Mouse (Mus musculus): Measurements from ENCODE around the gene Mybpc1.
"Not testable (repeated sequence)": the region's sequence is repeated elsewhere in the genome, so short reads cannot be mapped to it uniquely, and the experiment has no call there.

Mybpc1 gene

GRCm38 (mm10) chr10:88550225-88550624, 54.7 kb downstream of the Mybpc1 start:
- DNase-seq (ENCODE audit: low spot score): no peak

DNA sequence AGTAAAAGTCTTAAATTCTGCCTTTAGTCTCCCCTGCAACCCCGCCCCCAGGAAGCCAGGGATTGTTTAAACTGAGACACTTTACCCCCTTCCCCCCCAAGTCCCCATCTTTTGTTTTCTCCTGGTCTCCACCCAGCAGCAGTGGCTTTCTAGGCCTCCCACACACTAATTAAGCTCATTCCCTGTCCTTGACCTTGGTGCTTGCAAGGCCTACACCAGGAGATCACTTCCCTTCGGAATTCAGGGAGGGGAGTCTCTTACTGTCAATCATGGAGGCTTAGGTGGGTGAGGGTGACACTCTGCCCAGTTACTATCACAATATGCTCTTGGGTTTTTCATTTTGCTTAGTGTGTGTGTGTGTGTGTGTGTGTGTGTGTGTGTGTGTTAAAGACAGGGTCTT, 57.3 kb downstream of the Mybpc1 start:
- no peak for DNase-seq (ENCODE audit: low spot score)

DNA sequence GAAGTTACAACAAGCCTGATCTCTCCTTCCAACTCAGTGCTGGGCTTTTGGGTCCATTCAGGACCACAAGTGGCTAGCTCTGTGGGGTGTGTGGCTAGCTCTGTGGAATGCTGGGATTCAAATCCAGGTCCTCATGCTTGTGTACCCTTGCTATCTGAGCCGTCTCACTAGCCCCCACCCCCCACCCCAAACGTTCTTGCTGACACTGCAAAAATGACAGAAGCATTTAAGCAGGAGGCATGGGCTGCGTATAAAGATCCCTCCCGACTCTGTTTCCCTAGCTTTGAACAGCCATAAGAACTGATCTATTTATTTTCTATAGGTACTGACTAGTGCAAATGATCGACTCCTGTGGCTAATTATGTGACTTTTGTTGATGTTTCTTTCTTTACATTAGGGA, 74.3 kb downstream of the Mybpc1 start:
- no peak for DNase-seq (ENCODE audit: low spot score)

DNA sequence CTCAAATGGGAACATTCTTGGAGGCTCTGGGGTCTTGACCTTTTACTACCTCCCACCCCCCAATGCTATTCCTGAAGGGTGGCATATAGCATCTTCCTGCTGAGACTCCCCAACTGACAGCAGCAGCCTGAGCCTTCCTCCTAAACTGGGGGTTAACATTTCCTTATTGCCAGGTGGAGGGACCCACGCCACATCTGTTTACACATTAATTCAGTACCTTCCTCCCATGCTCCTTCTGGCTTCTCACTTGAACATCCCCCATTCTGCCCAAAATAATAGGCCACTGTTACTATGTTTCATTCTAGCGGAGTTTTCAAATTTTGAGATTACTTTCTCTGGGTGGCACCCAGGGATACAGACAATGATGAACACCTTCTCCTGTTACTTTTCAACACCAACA, 80.9 kb downstream of the Mybpc1 start:
- no peak for DNase-seq (ENCODE audit: low spot score)

- DNase-seq (ENCODE audit: low spot score): no peak
Measured at GRCm38 (mm10) chr10:88523212-88523611, 81.7 kb downstream of the Mybpc1 start.

- DNase-seq (ENCODE audit: low spot score): no peak
Measured at GRCm38 (mm10) chr10:88522795-88523194, 82.2 kb downstream of the Mybpc1 start.

- not testable (repeated sequence) for DNase-seq (ENCODE audit: low spot score)
Measured at GRCm38 (mm10) chr10:88515049-88515448, 89.9 kb downstream of the Mybpc1 start.

DNA sequence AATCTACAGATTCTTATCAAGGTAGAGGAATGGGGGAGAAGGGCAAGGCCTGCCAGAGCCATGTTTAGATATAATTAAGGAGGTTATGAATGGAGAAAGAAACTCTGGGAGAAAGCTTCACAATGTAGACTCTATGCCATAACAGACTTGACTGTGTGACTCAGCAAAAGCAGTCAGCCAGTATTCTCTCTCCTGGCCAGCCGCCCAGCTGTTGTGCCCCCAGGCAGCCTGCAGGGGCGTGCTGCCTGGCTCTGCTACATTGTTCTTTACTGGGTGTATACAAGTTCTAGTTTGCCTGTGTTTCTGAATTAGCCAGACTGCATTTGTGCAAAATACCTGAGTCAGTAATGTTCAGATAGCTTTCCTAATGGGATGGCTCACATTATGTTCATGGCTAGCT, 90.5 kb downstream of the Mybpc1 start:
- peak; percentile 7 for DNase-seq (ENCODE audit: low spot score)

DNA sequence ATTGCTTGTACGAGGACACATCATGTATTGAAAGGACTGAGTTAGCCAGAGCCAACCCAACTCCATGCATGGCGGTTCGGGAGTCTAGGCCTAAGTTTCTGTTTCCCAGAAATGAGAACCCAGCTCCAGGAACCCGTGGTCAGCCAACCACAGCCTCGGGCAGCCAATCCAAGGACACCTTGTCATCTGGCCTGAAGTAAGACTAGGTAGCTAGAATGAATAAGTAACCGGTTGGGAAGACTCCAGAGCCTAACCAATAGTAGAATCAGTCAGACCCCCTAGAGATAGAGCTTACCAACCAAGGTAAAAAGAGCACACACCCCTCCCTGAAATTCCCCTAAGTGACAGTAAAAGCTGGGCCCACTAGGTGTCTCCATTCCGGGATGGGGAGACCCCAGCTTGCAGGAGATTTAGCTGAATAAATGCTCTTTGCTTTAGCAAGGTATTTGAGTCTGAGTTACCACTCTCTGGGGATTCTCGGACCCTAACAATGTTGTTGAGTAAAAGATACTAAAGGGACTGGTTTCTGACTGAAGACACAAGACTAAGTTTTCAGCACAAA, 91.3 kb downstream of the Mybpc1 start:
- DNase-seq (ENCODE audit: low spot score): no peak

GRCm38 (mm10) chr10:88511355-88511754, 93.6 kb downstream of the Mybpc1 start:
- no peak for DNase-seq (ENCODE audit: low spot score)

- DNase-seq (ENCODE audit: low spot score): no peak
Measured at GRCm38 (mm10) chr10:88510503-88511271, 94.3 kb downstream of the Mybpc1 start.

DNA sequence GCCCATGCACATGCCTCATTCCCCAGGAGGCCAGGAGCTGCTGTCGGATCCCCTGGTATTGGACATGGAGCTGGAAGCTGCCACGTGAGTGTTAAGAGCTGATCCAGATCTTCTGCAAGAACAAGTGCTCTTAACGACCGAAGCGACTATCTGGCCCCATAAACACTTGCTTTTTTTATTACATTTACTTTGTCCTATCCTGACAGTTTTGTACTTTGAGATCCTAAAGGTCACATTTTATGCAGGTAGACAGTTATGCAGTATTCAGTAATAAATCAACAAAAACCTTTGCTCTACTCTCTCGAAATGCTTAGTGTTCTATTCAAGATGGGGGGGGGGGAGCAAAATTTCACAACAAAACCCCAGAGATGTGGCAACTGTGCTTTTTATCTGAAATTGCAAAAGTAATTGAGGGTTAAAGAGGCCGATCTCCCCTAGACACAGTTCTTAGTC, 97.2 kb downstream of the Mybpc1 start:
- no peak for DNase-seq (ENCODE audit: low spot score)

DNA sequence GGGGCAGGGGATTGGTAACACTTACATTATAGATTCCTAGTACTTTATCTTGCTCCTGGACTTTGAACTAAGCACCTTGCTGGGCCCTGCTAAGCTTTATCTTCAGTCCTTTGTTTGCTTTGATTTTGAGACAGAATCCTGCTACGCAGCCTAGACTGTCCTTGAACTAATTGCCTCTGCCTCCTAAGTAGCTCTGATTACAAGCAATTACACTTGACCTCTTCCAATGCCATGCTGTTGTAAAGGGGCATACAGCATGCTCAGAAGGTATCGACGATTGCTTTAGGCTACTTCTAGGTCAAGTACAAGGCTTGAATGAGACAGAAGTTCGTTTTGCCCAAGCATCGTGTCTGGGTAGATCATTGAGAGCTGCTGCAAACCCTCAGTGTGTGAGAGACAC, 99.7 kb downstream of the Mybpc1 start:
- peak; percentile 17 for DNase-seq (ENCODE audit: low spot score)

- no peak for DNase-seq (ENCODE audit: low spot score)
Measured at GRCm38 (mm10) chr10:88504481-88504880, 100.5 kb downstream of the Mybpc1 start.

GRCm38 (mm10) chr10:88503421-88504314, 101.3 kb downstream of the Mybpc1 start, which contains the start of gene Chpt1:
TSS of gene Chpt1 (minus strand) at chr10:88504073.
- DNase-seq (ENCODE audit: low spot score): peak; percentile 84

- DNase-seq (ENCODE audit: low spot score): peak; percentile 28
Measured at GRCm38 (mm10) chr10:88502919-88503318, 102.0 kb downstream of the Mybpc1 start.

DNA sequence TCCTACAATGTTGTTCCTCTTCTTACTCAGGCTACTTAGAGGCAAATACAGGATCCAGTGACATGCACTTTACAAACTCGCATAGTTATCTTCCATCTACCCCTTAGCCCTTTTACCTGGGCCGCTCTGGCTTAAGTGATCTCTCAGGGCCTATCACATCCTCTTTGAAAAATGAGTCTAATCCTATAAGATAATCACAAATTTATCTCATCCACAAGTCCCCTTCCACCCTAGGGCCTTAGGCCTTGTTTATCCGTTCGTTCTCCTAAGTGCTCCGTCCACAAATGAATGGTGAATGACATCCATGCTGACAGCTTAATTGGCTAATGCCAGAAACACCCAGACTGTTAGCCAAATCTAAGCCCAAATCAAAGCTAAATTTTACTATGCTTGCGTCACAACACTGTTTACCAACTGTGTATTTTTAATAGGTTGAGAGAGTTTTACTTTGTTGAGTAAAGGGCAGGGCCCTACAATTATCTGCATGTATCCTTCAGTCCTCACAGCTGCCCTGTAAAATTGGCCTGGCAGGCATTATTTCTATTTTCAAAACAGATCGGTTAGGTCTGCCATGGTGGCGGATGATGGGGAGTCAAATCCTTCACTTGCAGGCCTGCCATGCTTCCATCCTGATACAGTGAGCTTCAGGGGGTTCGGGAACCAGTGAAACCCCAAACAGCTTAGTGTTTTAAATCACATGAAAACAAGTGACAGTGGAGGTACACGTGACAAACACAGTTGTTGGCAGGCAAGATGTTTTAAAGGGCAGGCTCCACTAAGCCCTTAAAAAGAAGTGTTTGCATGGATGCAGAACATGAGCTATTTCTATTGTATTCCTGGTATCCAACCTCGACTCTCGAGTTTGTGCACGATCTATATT, 102.8 kb downstream of the Mybpc1 start:
- DNase-seq (ENCODE audit: low spot score): no peak

DNA sequence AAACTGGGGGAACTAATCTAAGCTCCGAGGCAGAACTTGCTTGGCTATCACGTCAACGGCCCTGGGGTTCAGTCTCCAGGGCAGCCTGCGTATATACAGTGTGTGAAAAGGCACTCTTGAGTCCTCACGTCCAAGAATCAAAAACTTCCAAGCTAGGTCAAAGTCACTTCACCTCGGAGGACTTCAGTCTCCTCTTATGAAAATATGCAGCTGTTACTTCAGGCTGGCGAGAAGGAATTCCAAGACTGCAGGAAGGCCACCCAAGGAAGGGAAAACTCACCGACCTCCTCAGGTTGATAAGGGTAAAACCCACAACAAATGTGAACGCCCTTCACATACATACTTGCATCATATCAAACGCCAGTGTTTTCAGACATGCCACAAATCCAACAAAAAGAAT, 103.6 kb downstream of the Mybpc1 start:
- DNase-seq (ENCODE audit: low spot score): no peak

DNA sequence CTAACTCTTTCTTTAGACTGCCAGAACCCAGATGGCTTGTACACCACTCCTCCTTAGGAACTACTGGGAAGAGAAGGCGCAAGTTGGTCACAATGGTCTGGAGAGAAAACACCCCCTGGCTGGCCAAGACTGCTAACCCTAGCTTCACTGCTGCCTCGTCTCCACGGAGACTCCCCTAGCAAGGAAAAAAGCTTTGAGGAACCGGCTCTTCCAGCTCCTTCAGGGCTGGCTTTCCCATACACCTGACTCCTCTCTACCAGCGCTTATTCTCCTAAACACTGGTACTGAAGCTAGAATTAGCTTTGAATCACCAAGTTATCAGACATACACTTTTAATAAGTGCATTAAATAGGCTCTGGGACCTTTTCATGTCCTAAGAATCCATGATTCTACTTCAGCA, 105.0 kb downstream of the Mybpc1 start:
- DNase-seq (ENCODE audit: low spot score): no peak

- no peak for DNase-seq (ENCODE audit: low spot score)
Measured at GRCm38 (mm10) chr10:88496864-88497564, 107.9 kb downstream of the Mybpc1 start.

- no peak for DNase-seq (ENCODE audit: low spot score)
Measured at GRCm38 (mm10) chr10:88494959-88495587, 109.9 kb downstream of the Mybpc1 start.
